Mouse (Mus musculus): ENCODE measurements around the gene Psmd14.

Psmd14 gene

DNA sequence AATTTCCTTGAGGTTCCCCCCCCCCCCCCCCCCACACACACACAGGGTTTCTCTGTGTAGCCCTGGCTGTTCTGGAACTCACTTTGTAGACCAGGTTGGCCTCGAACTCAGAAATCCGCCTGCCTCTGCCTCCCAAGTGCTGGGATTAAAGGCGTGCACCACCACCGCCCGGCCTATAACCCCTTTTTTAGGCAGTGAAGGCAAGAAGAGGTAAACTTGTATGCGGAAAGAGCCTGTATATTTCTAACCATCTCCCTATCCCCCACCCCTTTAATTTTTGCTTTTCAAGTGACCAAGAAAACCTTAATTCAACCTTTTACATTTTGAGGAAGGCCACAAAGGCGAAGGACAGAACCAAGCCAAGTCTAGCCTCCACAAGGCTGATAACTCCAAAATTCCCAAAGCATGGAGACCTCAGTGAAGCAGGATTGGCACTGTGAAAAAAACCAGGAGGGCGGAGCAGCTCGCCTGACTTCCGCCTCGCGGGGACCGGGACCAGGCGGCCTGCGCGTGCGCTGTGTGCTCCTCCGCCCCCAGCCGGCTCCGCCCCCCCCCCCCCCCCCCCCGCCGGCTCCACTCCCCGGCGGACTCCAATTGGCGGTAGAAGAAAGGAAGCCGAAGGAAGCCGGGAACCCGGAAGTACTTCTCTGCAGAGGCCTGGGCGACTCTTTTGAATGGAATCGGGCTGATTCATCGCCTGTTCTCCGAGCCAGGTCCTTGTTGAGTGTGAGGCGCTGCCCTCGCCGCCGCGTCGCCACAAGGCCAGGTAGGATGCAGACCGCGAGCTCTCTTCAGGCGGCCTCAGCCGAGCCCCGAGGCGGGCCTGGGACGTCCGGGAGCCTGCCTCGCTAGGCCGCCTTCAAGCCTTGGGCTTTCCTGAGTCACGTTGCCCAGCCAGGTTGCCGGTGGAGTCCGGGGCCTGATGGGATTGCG is at the start of gene Psmd14:
TSS of gene Psmd14 (plus strand) at position 587 of the 933 bp plus-strand sequence.
- peak; percentile 91 for DNase-seq

- no peak for DNase-seq
Measured at GRCm38 (mm10) chr2:61662833-61663232, 48.7 kb upstream of the Psmd14 start.

DNA sequence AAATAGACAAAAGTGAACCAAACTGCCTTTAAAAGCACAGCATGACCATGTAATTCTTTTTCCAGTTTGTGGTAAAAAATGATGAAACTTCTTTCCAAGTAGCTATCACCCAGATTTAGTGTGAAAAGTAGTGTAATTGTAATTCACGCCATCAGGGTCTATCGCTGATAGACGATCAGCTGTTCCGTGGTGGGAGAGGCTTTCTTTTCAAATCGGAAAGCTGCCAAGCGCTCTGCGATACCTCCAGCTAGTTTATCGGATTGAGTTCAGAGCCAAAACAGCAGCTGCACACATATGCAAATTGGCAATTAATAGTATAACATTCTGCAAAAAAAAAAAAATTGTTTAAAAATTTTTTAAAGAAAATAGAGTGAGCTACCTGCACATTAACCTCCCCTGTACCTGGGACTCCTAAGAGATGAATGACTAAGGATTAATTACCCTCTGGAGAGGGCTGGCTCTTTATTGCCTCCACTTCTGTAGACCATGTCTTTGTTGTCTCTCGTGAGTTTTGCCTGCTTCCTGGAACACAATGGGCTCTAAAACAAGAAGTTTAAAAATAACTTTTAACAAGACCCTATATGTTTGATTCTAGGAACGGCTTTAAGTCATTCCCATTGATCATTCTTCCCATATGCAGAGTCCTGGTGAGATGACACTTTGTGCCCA is 47.8 kb upstream of the Psmd14 start:
- DNase-seq, result no peak

DNA sequence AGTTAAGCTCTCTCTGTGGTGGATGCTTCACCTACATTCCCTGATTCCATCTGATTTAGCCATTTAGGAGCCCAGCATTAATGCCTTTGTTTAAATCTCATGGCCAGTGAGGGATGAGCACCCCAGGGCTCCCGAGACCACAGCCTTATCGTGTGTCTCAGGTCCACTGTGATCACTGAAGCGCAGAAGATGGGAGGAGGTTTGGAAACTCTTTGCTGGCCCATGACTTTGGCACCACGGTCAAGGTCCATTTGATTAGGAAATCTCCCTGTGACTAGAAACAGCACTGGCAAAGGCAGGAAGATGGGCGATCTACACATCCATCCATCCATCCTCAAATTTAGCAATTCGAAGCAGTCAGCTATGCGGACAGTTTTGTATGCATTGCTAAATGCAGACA is 44.1 kb upstream of the Psmd14 start:
- no peak for DNase-seq

GRCm38 (mm10) chr2:61668260-61668659 is 43.2 kb upstream of the Psmd14 start:
- peak; percentile 75 to 77 for DNase-seq

DNA sequence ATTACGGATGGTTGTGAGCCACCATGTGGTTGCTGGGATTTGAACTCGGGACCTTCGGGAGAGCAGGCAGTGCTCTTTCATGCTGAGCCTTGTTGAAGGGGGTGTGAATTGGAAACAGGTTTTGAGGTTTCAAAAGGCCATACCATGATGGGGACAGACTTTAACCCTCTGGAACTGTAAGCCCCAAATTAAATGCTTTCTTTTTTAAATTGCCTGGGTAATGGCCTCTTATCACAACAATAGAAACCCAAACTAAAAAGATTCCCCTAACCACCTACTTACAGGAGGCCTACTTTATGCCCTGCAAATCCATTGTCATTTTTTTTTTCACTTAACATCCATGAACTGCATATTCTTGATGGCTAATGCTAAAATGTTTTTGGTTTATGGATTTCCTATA is 36.9 kb upstream of the Psmd14 start:
- no peak for DNase-seq

DNA sequence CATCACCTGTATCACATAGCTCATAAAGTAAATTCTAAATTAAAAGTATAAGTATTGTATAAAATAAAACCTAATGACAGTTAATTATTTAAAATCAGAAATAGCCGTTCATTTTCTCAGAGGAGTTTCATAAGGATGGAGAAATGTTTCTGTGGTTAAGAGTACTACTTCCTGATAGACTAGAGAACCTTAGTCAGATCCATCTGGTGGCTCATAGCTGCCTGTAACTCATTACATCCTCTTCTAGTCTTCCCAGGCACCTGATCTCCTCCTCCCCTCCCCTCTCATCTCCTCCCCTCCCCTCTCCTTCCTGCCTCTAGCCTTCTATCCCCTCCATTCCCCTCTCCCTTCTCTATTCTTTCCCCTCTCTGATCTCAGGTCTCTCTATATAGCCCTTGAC is 29.9 kb upstream of the Psmd14 start:
- DNase-seq, result no peak

GRCm38 (mm10) chr2:61686533-61686932 is 25.0 kb upstream of the Psmd14 start:
- DNase-seq, result no peak

- DNase-seq, result no peak
Measured at GRCm38 (mm10) chr2:61689086-61689485, 22.4 kb upstream of the Psmd14 start.

GRCm38 (mm10) chr2:61709570-61709969 is 1.9 kb upstream of the Psmd14 start:
- DNase-seq, result no peak

GRCm38 (mm10) chr2:61712526-61712925 is 1.0 kb downstream of the Psmd14 start:
- DNase-seq, result no peak

GRCm38 (mm10) chr2:61722401-61722982 is 11.0 kb downstream of the Psmd14 start:
- DNase-seq, result no peak

DNA sequence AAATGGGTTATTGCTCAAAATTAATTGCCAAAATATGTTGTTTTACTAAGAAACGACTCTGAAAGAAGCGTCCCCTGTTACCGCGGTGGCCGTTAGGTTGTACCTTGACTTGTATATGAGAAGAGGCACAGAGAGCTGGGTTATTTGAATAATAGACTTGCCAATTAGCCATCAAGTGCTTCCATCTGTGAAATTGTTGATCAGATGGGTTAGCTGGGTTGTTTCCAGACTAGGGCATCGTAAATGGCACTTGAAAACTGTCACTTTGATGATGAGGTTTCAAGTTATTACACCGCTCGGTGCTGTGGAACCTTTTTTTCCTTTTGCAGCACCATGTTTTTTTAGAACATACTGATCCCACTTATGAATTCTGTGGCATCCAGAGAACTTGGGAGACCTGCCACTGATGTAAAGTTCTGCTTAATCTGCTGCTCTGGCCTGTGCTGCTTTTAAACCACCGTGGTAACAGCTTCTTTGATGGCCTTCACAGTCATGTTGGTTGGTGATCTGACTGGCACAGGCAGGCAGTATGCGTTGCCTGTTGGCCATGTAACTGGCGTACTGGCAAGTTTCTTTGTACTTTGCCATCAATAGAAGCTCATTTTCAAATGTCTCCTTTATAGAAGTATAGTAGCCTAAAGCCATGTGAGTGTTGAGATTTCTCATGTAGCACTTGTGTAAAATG is 21.4 kb downstream of the Psmd14 start:
- DNase-seq, result peak in 1 of 2 experiments; percentile 33

DNA sequence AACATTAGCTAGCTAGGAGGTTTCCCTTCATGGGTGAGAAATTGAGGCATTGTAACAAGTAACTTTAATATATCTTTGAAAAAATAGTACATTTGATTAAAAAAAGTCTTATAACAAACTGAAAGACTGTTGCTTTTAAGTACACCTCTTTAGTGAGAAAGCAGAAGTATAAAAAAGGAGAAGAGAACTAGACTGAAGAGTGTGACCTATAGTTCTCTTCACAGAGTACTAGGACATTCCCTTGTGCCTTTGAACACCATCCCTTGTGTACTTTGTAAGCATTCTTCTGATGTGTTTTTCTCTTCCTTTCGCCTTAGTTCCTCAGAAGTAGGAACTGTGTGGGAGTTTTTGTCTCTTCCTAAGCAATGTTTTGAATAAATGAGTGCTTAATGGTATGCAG is 22.7 kb downstream of the Psmd14 start:
- DNase-seq, result no peak

- DNase-seq, result no peak
Measured at GRCm38 (mm10) chr2:61746051-61746450, 34.6 kb downstream of the Psmd14 start.

DNA sequence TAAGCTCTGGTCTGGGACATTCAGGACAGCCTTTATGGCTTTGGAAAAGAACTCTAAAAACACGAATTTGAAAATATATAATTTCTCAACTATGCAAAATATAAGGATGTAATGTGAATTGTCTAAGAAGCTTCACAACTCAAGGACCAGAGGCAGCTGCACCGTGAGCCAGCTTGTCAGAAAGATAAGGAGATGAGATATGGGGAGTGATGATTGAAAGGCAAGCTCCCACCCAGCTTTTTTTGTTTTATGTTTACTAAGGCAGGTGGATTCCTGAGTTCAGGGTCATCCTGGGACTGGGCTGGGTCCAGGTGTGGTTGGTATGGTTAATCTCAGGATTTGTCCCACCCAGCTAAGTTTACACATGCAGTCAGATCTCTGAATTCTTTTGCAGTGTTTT is 35.1 kb downstream of the Psmd14 start:
- no peak for DNase-seq

DNA sequence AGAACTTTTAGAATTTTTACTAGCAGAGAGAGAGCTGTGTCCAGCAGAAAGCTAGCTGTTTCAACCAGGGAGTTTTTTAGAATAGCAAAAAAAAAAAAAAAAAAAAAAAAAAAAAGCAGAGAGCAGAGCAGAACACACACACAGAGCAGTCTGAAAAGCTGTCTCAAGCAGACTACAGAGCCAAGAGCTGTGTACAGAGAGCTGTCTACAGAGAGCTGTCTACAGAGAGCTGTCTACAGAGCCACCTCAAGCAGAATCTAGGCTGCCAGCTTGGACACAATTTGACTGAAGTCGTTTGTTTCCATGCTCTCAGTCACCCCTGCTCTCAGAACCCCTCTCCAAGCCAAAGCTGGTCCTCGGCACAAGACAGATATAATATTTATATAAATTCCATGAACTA is 35.9 kb downstream of the Psmd14 start:
- DNase-seq, result no peak

GRCm38 (mm10) chr2:61750702-61751101 is 39.2 kb downstream of the Psmd14 start:
- DNase-seq, result peak in 1 of 2 experiments; percentile 45

DNA sequence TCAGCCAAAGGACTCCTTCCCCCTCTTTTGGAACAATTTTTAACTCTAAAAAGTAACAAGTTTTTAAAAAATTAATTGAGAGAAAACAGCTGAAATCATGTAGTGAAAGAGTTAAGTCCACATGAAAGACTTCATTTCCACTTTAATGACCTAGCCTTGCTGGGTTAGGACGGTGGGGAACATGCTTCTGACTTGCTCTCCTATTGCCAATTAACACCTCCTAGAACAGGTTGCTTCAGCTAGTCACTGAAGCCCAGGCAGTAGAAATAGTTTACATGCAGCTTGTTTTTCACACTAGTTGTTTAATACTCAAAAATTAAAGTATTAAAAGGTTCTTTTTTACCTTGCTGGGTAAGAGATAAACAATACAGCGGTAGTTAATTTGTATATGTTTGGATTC is 39.8 kb downstream of the Psmd14 start:
- peak in 1 of 2 experiments; percentile 37 for DNase-seq

- no peak for DNase-seq
Measured at GRCm38 (mm10) chr2:61752362-61752761, 40.9 kb downstream of the Psmd14 start.

DNA sequence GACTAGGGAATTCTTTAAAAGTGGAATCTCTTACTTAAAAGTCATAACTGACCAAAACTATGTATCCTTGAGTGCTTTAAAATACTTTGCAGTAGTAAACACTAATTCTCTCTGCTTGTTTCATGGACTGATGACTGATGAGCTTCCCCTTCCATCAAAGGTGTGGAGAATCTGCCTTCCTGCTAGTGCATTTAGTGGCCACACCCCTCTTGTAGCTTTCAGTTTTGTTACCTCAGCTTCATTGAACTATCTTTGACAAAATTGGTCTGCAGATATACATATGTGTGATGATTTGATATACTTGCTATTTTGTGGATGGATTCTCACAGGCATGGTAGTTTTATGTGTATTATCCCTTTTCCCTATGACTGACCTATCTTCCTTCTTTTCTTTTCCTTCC is 43.5 kb downstream of the Psmd14 start:
- no peak for DNase-seq

DNA sequence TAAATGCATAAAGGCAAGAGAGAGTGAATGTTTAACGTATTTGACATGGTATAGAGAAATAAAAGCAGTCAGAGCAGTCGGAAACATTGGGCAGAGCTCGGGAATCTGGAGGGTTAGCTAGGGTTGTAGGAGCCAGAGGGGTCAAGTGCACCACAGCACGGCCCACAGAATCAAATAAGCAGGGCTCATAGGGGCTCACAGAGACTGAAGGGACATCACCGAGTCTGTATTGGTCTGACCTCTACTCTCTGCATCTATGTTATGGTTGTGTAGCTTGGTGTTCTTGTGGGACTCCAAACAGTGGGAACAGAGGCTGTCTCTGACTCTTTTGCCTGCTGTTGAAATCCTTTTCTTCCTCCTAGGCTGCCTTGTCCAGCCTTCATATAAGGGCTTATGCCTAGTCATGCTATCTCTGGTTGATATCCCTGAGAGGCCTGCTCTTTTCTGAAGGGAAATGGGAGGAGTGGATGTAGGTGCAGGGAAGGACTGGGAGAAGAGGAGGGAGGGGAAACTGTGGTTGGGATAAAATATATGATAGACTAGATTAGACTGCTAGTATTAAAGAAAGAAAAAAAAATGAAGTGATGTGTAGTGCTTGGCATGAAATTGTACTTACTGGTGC is 47.9 kb downstream of the Psmd14 start:
- no peak for DNase-seq

GRCm38 (mm10) chr2:61760044-61760443 is 48.5 kb downstream of the Psmd14 start:
- no peak for DNase-seq
